Mouse (Mus musculus) cortical plate, adult 2 months (tissue): ENCODE measurements at regions not wholly inside any gene's neighbourhood (a gene's known extent, or its start where the extent isn't known, plus 50 kb on each side); places are given as distances from the start of the nearest gene placed in this dataset.

ENCODE experiments used
- H3K27ac ChIP-seq: fragments of 200-500 bp; 2 replicates; pipeline ENCODE4 v1.5.1; 2012; ENCODE audit warnings: low read length, control low read depth, inconsistent platforms; ENCODE audit not compliant: insufficient read depth
- H3K4me1 ChIP-seq: fragments of 200-500 bp; 2 replicates; pipeline ENCODE4 v1.6.1; 2011; ENCODE audit warnings: low read length; ENCODE audit not compliant: control insufficient read depth, insufficient read depth
- H3K4me3 ChIP-seq: fragments of 200-500 bp; 2 replicates; pipeline ENCODE4 v1.5.1; 2011; ENCODE audit warnings: mild to moderate bottlenecking, low read length, control low read depth; ENCODE audit not compliant: insufficient read depth
- CTCF ChIP-seq: fragments of 200-500 bp; IDR thresholded peaks from 2 replicates; pipeline ENCODE4 v1.5.1; 2011; ENCODE audit warnings: mild to moderate bottlenecking, control low read depth, low read length; ENCODE audit not compliant: insufficient read depth; ENCODE audit errors: extremely low read depth
- POLR2A ChIP-seq: fragments of 200-500 bp; IDR thresholded peaks from 2 replicates; pipeline ENCODE4 v1.6.1; 2011; ENCODE audit warnings: mild to moderate bottlenecking, low read length, control low read depth; ENCODE audit not compliant: insufficient read depth; ENCODE audit errors: extremely low read depth

DNA sequence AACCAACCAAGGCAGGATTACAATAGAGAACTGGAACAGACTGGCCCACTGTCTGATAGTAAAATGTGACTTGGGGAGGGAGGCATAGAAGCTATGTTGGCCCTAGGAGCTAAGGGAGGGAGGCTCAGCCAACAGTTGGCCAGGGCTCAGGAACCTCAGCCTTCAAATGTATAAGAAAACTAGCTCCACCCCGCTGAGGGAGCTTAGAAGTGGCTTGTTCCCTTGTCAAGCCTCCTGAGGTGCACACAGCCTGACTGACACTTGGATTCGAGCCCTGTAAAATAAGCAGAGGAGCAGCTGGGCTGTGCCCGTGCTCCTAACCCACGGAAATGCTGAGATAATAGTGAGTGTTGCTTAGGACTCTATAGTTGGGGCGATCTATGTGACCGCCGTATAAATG is 144.7 kb downstream of the Fam43a start:
- no peak for TF ChIP-seq CTCF
- TF ChIP-seq POLR2A, result no peak
- Histone ChIP-seq H3K4me3 (no peak overlapping the region), H3K4me1 (no peaks in the 10 kb centered on the region), H3K27ac (no peak overlapping the region)

DNA sequence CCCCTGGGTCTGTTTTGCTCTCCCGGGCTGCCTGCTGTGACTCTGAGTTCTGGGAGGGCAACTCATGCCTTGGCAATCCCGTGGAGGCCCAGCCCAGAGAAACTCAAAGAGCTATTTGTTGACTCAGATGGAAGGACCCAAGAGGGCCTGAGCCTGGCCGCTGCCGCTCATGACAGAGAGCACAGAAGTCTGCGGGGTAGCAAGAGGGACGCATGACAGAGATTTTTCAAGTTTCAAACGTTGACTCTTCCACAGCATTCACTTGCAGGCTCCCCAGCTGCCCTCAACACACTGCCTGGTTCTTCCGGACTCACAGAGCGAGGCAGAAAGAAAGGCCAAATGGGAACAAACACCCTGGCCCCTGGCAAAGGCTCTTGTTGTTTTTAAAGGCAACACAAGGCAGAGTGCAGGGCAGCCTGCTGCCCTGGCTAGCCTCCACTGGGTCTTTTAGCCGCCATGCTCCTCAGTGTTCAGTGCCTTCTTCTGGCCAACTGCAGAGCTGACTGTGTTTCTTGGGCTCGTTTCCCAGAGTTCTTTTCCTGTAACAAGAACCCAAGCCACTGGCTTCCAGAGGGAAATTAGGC is 146.2 kb downstream of the Fam43a start:
- H3K4me1 ChIP-seq, result no peaks in the 10 kb centered on the region
- no peak overlapping the region for H3K27ac ChIP-seq
- TF ChIP-seq CTCF (no peak), POLR2A (no peak)
- no peak overlapping the region for H3K4me3 ChIP-seq

GRCm38 (mm10) chr16:30746211-30746610 is 146.7 kb downstream of the Fam43a start:
- no peak overlapping the region for H3K4me3 ChIP-seq
- no peaks in the 10 kb centered on the region for H3K4me1 ChIP-seq
- no peak for TF ChIP-seq CTCF
- no peak for TF ChIP-seq POLR2A
- no peak overlapping the region for H3K27ac ChIP-seq

- Histone ChIP-seq H3K27ac (no peak overlapping the region), H3K4me3 (no peak overlapping the region), H3K4me1 (no peaks in the 10 kb centered on the region)
- TF ChIP-seq POLR2A, result no peak
- TF ChIP-seq CTCF, result no peak
Measured at GRCm38 (mm10) chr16:30749841-30750240, 150.3 kb downstream of the Fam43a start.

GRCm38 (mm10) chr16:30755771-30756170 is 156.2 kb downstream of the Fam43a start:
- Histone ChIP-seq H3K4me1 (no peaks in the 10 kb centered on the region), H3K27ac (no peak overlapping the region), H3K4me3 (no peak overlapping the region)
- TF ChIP-seq POLR2A (no peak), CTCF (no peak)

DNA sequence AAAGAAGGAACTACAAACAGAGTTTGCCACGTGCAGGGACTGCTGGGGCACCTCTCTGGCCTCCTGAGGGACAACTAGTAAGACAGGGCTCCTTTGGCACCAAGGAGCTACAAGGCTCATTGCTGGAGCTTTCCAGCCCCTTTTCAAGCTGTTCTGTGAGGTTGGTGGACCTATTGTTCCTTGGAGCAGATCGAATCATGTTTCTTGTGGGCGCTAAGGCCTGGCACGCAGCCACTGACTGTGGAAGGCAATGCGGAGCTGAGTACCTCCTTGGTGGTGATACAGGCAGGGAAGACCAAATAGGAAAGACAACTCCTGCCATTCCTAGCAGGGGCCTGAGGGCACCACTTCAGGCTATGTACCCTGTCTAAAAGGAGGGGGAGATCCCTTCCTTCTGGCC is 157.2 kb downstream of the Fam43a start:
- TF ChIP-seq POLR2A (no peak), CTCF (no peak)
- Histone ChIP-seq H3K4me3 (no peak overlapping the region), H3K4me1 (no peaks in the 10 kb centered on the region), H3K27ac (no peak overlapping the region)

DNA sequence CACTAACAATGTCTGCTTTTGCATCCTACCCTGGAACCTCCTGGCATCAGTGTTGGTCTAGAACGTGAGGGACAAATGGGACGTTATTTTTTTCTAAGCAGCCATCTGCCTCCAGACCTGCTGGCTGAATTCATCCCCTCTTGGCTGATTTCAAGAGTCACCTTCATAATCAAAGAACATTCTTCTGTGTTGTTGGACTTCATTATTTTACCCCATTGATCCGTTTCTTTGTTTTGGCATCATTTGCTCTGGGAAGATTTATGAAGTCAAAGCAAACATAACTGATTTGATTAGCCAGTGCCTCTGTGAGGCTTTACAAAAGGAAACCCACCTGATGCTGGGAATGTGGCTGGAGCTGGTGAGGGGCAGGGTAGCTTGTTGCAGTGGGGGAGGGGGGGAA is 158.0 kb downstream of the Fam43a start:
- TF ChIP-seq POLR2A (no peak), CTCF (no peak)
- Histone ChIP-seq H3K4me3 (no peak overlapping the region), H3K4me1 (no peaks in the 10 kb centered on the region), H3K27ac (no peak overlapping the region)

GRCm38 (mm10) chr16:30758041-30758440 is 158.5 kb downstream of the Fam43a start:
- Histone ChIP-seq H3K4me3 (no peak overlapping the region), H3K4me1 (no peaks in the 10 kb centered on the region), H3K27ac (no peak overlapping the region)
- TF ChIP-seq CTCF, result no peak

- TF ChIP-seq POLR2A, result no peak
- H3K4me1 ChIP-seq, result no peaks in the 10 kb centered on the region
- H3K27ac ChIP-seq, result no peak overlapping the region
Measured at GRCm38 (mm10) chr16:30759503-30759902, 160.0 kb downstream of the Fam43a start.

DNA sequence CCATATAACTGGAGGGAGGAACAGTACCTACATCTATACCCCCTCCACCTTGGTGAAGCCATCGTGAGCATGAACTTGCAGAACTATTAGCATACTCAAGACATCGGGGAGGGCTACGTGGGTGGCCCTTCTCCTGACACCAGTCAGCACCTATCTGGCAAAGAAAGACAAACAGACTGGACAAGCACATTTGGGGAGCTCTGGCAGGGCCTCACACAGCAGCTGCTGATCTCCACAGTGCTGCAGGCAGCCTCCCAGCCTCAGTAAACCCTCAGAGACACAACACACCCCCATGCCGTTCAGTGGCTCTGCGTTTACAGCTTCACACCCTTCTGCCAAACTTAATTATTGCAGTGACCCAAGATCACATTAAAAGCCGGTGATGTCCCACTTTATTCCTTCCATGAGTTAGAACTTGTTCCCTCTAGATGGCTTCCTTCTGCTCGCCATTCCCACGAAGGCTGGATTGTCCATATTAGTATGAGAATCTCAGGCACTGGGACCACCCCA is 161.7 kb downstream of the Fam43a start:
- no peak overlapping the region for H3K27ac ChIP-seq
- no peaks in the 10 kb centered on the region for H3K4me1 ChIP-seq
- H3K4me3 ChIP-seq, result no peak overlapping the region
- TF ChIP-seq POLR2A, result no peak
- TF ChIP-seq CTCF, result no peak

More at GRCm38 (mm10) chr16:30759503-30759902, 160.0 kb downstream of the Fam43a start:
- H3K4me3 ChIP-seq, result no peak overlapping the region
